Mouse (Mus musculus): ENCODE results near the gene Wdr45b.
"Not testable (repeated sequence)": the region's sequence is repeated elsewhere in the genome, so short reads cannot be mapped to it uniquely, and the experiment has no call there.

Gene Wdr45b

GRCm38 (mm10) chr11:121328206-121328605 lies 26.0 kb downstream of the Wdr45b start:
- DNase-seq (ENCODE audit: low spot score): no peak

DNA sequence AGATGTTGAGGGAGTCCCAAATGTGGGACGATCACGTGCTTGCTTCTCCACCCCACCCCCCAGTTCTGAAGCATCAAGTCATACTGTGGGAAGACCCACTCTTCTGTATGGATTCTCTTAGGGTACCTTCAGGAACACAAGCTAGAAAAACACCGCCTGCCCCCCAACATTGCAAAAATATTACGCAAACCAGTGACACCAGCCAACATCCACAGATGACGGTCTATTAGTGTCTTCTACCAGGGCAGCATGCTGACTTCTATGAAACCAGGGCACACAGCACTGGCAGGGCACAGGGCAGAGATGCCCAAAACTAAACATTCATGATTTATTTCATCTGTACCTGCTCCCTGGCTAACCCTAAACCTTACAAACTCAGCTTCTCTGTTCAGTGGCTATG lies 27.6 kb downstream of the Wdr45b start:
- no peak for DNase-seq (ENCODE audit: low spot score)

GRCm38 (mm10) chr11:121326034-121326433 lies 28.2 kb downstream of the Wdr45b start:
- no peak for DNase-seq (ENCODE audit: low spot score)

DNA sequence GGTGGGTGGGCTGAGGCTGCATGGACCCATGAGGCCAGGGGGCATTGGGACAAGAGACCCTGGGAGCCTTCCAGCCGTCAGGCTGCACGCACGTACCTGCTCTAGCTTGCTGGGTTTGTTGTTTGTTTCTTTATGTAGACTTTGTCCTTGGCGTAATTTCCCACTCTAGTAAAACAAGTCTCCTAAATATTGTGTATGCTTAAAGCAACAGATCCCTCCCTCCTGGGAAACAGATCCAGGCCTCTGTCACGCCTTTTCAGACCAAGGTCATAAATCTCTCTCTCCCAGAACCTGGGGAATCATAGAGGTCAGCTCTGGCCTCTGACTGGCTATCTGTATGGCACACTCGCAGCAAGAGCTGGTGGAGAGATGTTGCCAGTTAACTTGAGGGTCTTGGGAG lies 46.5 kb downstream of the Wdr45b start:
- DNase-seq (ENCODE audit: low spot score): not testable (repeated sequence)

GRCm38 (mm10) chr11:121306608-121307007 lies 47.6 kb downstream of the Wdr45b start:
- DNase-seq (ENCODE audit: low spot score): no peak

- DNase-seq (ENCODE audit: low spot score): no peak
Observed at GRCm38 (mm10) chr11:121305371-121305770, 48.9 kb downstream of the Wdr45b start.

- DNase-seq (ENCODE audit: low spot score): no peak
Observed at GRCm38 (mm10) chr11:121300265-121300664, 54.0 kb downstream of the Wdr45b start.

DNA sequence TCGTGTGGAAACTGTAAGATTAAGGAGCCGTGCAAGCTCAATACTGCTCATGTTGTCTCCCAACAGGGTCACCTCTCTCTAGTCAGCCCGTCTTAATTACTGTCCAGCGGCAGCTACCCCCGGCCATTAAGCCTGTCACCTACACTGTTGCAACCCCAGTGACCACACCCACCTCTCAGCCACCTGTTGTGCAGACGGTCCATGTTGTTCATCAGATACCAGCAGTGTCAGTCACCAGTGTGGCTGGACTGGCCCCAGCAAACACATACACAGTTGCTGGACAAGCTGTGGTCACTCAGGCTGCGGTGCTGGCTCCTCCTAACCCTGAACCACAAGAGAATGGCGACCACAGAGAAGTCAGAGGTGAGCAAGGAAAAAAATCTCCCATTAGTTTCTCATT lies 55.8 kb downstream of the Wdr45b start:
- no peak for DNase-seq (ENCODE audit: low spot score)

- DNase-seq (ENCODE audit: low spot score): no peak
Observed at GRCm38 (mm10) chr11:121294771-121295170, 59.5 kb downstream of the Wdr45b start.

- no peak for DNase-seq (ENCODE audit: low spot score)
Observed at GRCm38 (mm10) chr11:121289859-121290258, 64.4 kb downstream of the Wdr45b start.

- DNase-seq (ENCODE audit: low spot score): no peak
Observed at GRCm38 (mm10) chr11:121282911-121283310, 71.3 kb downstream of the Wdr45b start.

DNA sequence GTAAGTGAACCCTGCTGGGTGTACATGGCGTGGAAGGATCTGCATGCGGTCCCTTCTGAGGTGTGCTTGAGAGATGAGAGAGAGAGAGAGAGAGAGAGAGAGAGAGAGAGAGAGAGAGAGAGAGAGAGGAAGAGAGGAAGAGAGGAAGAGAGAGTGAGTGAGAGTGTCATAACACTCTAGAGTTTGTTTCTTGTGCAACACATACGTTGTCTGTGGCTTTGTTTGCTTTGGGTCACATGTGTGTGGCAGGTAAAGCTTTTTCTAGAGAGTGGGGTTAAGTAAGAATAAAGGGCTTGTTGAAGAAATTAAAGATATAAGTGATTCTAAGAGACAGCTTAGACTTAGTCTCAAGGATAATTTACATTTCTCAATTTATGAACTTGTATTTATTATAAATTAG lies 76.2 kb downstream of the Wdr45b start:
- no peak for DNase-seq (ENCODE audit: low spot score)

DNA sequence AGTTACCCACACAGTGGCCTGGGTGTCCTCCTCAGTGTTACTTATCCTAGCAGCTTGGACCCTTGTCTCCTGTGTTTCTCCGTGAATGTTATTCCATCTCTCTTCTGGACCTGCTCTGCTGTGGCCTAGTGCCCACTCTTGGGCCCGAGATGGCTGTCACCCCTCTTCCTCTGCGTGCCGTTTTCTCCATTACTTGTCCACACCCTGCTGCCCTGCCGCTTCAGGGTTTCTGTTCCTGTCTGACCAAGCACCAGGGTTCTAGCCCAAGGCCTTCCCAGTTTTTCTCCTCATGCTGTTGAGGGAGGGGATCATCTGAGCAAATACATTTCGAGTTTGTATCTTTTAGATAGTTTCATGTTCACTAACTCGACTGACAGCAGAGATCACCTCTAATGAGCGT lies 76.7 kb downstream of the Wdr45b start:
- no peak for DNase-seq (ENCODE audit: low spot score)

Measured in spleen, adult 12 weeks (tissue).